Mouse (Mus musculus): ENCODE measurements at regions not wholly inside any gene's neighbourhood (a gene's known extent, or its start where the extent isn't known, plus 50 kb on each side); places are given as distances from the start of the nearest gene placed in this dataset.
A peak's percentile ranks its signal among the peaks of the same experiment; 100 is the strongest.

DNA sequence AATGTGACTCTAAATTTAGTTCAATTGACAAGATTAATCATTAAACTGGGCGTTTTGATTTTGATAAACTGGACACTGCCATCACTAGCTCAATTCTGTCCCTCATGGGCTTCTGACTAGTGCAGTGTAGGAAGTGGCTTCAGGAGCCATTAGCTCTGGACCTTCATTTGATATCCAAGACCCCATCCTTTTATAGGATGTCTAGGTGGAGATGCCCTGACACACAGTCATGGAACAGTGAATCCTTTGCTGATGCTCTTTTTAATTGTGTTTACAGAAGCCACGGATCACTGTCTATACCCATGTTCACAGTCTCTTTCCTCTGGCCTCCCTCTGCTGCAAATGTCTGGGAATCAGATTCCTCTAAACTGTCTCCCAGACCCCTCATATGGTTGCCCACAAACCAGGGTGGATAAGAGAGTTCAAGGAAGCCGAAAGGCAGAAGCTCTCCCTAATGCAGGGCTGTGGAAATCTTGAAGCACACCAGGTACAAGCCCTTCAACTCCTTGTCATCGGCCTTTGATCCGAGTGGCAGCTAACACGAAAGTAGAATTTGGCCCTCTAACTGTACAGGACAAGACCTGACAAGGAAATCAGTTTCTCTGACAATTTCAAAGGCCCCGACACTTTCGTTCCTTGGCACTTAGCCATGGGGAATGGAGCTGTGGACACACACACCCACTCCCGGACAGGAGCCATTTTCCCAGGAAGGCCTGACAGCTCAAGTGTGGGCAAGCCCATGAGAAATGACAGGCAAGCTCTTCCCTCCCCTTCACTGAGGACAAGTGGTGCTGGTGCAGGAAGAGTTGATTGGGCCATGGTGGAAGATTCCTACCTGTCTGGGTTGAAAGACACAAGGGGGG, 135.2 kb upstream of the Parp11 start:
- no peak for DNase-seq

DNA sequence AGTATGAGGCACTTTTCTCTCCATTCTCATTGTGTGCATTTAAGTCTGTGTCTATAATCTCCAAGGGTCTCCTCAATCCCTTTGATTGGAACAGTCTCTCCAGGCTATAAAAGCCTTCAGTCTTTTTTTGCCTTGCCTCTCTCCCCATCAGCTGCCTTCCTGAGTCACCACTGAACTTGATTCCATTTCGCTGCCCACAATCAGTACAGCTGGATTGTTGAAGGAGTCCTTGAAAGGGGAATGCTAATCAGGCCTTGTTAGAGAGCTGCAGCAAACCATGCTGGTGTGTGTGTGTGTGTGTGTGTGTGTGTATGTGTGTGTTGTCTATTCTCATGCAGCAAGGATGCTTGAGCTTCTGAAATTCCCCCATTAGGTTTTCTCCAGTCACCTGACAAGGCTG, 129.3 kb upstream of the Parp11 start:
- DNase-seq, result no peak

DNA sequence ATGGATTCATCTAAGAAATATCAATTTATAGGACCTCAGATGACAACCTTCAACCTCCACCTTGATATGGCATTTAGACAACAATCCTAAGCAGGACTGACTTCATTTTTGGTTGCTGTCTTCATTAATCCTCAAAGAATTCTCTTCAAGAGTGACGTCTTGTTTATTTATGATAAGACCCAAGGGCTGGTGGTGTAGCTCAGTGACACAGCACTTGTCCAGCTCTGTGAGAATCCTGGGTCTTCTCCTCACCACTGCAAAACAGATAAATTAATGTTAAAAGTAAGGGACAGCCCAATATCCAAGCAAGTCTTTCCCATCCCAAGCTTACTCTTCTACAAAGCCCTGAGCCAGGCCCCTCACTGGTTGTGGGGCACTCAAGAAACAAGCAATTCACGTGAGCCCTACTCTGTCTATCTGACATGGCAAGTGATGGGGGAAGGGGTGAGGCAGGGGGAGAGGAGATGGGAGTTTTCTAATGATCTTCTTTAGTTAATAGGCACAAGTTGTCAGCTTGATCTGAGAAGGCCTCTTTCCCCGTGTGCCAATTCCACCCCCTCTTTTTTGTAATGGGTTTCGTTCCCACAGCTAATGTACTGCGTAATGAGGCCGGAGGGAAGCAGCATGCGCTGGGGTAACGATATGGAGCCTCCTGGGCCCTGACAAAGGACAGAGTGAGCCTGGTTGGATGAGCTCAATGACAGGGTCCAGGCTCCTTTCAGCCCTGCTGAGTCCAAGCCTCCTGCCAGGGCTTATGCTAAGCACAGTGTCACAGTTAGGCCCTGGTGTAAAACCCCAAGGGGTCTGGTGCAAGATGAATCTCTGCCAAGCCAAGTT, 127.7 kb upstream of the Parp11 start:
- DNase-seq, result no peak

DNA sequence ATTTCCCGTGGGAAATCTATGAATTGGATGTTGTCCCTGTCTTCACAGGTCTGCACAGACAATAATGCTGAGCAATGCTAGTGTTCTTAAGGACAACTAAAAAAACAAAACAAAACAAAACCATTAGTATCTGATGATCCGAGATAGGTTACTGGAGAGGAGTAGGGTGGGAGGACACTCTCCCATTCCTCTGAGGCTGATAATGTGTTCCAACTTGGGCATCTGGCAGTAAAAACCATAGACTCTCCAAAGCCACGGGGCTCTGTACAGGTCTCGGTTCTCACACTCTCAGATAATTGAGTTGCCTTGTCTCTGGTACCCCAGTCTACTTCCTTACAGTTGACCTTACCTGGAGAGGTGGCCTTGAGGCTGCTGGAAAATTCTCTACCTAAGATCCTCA, 126.0 kb upstream of the Parp11 start:
- no peak for DNase-seq

DNA sequence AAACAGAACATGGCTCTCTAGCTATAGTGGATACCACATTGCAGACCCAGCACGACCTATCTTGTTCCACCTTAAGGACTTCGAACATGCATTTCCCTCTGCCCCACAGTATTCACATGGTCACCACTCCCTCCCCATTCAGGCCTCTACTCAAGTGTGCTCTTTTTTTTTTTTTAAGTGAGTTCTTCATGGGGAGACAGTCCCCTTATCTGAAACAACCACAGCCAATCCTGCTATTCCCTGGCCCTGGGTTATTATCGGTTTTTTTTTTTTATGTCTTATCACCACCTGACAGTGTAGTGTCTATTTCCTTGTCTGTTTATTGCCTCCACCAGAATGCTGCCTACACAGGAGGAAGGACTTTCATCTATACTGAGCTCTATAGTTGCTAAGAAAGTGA, 125.6 kb upstream of the Parp11 start:
- DNase-seq, result no peak

DNA sequence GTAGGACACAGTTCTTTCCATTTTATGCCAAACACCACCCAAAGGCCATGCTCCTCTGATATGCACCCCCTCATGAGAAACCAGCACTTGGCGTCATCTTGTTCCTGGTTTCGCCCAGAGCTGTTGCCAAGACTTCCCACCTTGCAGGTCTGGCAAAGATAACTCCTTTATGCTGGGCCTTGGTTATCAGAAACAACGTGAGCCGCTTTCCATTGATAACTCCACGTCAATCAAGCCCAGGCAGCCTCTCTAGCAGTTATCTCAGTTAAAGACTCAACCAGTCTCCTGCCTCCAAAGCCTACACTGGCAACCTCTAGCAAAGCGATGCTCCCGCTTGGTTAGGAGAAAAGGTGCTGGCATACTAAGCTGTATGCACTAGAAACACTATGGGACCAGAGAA, 124.2 kb upstream of the Parp11 start:
- no peak for DNase-seq

DNA sequence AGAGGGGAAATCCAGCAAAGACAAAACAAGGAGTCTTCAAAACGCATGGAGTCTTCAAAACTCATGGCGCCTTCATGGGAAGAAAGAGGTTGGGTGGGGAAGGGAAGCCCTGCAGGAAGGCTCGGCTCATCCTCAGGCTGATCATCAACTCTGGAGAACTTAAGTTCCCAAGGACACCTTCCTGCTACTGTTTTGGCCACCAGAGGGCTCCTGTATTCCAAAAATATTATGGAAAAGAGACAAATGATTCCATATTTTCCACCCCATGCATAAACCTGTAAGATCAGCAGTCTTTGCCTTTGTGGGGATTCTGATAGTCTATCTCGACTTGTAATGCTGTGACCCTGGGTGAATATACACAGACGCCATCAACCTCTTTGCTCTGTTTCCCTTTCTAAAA, 121.7 kb upstream of the Parp11 start:
- no peak for DNase-seq

DNA sequence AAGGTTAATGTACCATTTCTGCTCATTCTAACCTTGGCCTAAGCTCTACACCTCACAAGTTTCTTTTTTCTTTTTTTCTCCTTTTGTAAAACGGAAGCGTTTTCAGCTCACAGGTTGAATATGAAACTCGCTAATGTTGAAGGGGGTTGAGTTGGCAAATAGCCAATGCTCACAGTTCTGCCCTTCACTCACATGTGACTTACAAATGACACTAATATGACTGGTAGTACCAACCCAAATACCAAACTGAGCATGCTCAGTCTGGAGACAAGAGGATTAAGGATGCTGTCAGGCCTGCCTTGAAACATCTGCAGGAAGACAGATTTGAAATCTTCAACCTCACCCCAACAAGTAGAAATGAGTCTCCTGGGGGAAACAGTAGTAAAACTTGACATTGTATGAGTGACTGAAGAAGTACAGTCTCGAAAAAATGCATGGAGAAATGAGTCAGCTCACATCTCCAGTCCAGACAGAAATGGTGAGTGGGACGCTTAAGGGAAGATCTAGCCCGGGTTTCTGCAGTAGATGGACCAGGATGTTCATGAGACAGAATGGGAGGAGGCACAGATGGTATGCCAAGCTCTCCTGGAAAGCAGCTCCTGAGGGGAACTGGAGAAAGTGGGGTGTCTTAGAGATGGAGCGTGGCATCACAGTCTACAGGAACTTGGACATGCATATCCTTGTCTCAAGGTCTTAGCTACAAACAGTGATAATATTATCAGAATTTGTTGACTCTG, 120.9 kb upstream of the Parp11 start:
- no peak for DNase-seq

DNA sequence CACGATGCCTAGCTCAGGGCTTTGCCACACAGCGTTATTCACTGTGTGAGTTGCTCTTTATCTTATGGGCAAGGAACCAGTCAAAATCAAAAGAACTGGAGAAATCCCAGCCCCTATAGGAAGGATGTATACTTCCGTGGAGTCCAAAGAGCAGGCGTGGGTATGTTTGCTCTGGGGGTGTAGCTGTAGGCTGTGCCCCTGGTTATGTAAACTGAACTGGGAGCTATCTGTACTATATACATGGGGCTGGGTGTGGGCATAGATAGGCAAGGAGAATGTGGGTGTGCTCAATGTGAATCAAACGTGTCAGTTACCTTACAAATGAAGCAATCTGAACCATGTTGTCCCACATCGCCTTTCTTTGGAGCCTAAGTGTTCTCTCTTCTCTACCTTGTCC, 120.3 kb upstream of the Parp11 start:
- no peak for DNase-seq

DNA sequence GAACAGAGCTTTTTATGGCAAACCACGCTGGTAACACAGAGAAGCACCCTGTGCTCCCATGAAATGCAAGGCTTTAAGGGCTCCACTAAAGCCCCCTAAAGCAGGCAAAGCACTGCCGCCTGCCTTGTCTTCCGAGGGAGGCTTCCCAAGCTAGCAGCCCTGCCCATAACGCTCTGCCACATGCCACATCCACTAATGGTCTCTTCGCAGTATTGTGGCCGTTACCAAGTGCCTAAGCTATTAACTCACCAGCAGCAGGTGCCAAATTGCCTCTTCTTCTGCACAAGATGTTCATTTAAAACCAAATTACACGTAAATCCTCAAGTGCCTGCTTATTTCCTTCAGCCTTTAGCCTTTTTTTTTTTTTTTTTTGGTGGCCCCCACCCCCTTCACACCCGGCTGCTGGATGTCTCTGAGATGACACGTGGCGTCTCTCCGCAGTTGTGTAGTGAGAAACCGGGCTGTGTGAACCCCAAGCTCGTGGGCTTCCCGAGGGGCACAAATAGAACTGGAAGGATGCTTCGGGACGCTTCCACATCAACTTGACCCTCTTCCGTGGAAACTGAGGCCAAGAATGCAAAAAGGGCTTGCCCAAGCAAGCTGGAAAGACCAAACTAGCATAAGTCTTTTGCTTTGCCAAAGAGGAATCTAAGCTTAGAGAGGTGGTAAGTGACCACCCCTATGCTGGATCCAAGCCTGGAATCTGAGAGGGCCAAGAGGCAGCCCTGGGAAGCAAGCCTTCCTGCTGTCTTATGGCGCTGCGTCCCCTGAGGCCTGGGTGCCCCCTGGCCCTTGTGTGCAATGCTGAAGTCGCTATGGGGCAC, 117.2 kb upstream of the Parp11 start:
- no peak for DNase-seq

DNA sequence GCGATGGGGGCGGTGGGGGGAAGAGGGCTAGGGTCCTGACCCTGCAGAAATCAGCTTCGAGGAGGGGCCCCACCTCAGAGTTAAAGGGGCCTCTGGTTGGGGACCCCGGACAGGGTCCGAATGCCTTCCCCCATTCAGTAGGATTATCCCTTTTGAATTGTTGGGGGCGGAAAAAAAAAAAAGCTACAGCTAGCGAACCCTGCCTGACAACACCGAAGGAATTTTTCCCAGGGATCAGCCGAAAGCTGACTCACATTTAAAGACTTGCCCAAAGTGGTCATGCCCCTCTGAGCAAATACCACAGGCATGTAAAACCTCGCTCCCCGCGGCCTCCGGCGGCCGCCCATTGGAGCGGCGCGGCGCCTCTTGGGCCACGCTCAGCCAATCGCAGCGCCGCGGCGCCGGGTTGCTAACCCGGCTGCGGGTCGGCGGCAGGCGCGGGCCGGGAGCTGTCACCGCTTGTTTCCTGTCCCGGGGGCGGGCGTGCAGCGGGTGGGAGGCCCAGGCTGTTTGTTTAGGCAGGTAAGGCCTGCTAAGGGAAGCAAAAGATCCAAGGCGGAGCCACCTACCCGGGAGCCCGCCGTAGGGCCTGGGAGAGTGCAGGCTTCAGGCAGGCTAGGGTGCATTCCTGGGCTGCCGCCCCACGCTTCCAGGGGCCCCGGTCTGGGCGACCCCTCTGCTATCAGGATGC, 116.5 kb upstream of the Parp11 start:
- DNase-seq, result peak; percentile 86

DNA sequence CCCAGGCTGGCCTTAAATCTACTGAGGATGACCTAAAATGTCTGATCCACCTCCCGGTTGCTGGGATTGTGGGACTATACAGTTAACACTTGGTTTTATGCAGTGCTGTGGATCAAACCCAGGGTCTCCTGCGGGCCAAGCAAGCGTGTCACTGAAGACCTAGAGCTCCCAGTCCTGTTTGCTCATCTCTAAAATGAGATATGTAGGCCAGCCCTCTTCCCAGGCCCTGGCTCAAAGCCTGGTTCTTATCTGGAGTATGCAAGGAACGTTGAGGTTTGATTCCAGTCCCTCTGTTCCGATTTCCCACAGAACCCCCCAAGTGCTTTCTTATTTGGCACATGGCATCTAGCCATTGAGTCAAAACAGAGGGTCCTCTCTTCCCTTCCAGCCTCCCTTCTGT, 115.5 kb upstream of the Parp11 start:
- DNase-seq, result no peak

DNA sequence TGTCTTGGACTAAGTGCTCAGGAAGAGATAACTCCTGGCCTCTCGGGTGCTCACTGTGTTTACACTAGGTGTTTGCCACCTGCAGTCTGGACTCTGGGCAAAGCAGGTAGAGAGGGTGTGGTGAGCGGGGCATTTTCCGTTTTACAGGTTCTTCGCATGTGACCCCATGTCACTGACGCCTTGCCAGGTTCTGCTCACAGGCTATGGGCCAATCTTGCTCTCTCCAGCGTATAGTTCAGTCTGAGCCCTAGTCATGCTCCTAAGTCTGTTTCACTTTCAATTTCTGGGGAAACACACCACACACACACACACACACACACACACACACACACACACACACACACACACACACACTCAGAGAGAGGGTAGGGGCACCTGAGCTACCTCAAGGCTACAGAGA, 112.4 kb upstream of the Parp11 start:
- no peak for DNase-seq

DNA sequence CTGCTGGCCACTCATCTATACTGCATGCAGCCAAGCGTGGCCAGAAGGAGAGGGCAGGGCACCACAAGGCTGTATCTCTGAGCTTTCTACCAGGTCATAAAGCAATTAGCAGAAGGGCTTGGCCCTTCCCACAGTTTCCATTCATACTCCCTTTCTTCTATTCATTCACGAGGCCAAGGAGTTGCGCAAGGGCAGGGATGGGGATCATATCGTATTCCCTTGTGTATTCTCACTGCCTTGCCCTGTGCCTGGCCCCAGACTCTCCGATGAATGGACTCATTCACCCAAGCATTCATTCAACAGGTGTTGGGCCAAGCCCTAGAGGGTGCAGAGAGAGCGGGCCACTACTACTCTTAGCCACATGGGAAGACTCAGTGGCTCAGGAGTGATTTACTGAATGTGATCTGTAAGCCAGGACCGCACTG, 111.2 kb upstream of the Parp11 start:
- DNase-seq, result peak; percentile 16

DNA sequence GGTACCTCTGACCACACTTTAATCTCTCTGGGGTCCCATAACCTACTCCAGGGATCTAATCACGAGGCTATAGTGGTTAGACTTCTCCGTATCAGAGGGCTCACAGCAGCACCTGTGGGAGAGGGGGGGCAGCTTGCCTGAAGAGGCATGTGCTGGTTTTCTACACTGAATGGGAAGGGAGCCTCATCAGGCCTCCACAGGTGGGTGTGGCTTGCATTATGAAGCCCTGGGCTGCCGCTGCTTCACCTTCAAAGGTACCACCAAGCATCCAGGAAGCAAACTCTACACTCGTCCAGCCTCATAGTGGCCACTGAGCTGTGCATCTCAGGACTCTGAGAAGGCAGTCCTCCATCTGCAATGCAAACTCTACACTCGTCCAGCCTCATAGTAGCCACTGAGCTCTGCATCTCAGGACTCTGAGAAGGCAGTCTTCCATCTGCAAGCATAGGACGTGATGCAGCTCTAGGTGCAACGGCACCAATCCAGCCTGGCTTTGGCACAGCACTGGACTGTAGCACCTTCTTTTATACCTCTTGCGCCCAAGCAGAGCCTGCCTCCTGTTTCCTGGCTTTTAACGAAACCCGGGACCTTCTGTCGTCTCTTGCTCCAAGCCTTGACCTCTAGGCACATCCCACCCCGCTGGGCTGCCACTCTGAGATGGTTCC, 110.5 kb upstream of the Parp11 start:
- no peak for DNase-seq

DNA sequence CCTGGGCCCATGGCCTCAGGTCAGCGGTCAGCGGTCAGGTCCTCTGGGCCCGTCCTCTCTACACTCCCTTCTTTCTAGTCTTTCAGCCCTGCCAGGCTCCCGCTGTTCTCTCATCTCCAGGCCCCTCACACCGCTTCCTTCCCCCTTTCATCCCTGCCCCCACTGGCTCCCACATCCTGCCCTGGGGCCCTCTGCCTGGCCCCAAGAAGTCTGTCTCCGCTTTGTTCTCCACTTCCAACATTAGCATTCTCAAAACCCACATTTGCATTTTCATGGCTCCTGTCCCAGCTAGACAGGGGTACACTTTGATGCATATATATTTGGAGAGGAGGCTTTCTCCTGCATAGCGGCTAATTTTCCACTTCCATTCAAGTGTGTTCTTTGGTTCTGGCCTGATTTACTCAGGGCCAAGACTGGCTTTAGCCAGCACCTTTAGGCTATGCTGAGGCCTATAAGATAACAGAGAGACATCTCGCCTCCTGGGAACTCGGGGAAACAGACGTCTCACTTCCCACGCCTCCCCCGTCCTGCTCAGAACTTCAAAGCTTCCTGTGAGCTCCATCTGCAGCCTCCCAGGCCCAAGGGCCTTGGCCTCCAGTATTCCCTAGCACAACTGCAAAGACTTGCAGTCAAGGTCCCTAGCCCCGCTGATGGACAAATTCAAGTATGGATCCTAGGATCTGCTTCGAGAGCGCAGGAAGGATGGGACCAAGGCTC, 109.8 kb upstream of the Parp11 start:
- DNase-seq, result no peak

DNA sequence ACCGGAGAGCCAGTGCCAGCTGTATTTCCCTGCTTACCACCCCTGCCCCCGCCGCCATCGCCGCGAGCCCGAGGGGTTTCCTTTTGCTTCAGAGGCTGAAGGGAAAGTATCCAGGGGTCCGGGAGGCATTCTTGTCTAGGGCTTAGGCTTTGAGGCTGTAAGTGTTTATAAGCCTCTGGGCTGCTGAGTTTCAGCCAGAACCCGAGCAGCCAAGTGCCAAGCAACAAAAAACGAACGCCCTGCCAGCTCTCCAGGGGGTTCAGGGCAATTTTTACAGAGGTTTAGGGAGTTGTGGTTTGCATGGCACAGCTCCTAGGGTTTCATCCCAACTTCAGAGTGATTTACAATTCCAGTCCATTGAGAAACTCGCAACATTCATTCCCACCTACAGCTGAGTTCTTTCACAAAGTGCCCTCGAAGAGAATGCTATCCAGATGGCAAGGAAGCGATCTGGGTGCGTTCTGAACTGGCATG, 109.2 kb upstream of the Parp11 start:
- no peak for DNase-seq

DNA sequence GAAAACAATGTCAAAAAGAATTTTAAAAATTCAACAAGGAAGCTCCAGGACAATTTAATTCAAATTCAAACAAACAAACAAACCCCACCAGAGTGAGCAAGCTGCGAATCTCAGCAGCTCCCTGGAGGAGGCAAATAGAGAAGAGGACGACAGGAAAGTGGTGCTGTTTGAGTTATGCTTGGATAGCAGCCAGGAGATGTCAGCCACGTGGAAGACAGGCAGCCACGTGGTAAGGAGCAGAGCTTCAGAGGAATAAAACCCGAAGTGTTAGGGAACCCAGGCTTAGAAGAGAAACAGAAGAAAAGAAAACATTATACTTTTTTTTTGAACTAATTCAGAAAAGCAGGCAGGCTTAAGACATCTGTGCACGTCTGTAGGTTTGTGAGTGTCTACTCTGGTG, 108.2 kb upstream of the Parp11 start:
- DNase-seq, result no peak

DNA sequence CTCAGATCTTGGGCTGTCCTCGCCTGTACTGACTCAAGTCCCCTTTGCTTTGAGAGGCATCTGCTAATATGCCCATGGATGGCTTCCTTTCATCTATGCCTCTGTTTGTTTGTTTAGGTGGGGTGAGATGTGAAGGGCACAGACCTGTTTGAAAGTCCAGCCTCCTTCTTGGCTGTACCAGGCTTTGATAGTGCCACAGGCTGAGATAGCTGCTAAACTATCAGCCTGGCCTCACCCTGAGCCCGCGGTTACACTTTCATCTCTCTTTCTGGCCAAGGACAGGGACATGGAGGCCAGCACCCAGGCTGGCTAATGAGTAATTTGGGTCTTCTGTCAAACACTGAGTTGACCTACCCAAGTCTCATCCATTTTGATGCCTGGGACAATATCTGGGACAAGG, 105.0 kb upstream of the Parp11 start:
- DNase-seq, result no peak

Measured in gastrocnemius, postnatal 25 days (tissue).